Mouse (Mus musculus): ENCODE measurements around the gene Acot7.

Gene Acot7

DNA sequence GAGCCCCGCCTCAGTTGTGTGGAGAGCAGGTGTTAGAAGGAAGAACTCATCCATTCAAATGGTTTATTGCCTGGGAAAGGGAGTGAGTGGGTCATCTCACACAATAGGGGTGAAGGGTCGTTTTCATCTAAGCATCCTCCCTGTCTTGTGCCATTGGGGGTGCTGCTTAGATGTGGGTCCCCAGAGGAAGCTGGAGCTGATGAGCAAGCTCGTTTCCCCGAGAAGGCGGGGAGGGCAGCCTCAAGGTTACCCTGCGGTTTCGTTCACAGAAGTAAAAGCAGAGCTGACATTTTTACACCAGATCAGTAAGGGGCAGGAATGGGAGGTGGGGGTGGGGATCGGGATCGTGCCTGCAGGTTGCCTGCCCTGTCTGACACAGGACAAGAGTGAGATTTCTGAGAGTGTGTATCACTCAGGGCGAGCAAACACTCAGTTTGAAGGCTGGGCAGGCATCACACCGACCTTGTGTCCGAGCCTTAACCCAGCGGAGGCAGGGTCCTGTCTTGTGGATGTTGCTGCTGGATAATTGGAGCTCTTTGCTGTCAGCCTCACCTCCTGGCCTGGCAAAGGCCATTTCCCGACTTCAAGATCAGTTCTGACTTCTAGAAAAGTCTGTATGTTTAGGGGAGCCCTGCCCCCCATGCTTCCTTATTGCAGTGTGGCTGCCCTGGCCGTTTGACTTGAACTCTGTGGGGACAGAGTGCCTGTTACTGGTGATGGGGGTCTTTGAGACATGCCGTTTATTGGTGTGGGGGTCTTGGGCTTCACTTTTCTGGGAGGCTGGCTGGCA is 1.2 kb downstream of the Acot7 start:
- peak; percentile 48 to 49 for DNase-seq (ENCODE audit: low spot score in 2 of 2)

DNA sequence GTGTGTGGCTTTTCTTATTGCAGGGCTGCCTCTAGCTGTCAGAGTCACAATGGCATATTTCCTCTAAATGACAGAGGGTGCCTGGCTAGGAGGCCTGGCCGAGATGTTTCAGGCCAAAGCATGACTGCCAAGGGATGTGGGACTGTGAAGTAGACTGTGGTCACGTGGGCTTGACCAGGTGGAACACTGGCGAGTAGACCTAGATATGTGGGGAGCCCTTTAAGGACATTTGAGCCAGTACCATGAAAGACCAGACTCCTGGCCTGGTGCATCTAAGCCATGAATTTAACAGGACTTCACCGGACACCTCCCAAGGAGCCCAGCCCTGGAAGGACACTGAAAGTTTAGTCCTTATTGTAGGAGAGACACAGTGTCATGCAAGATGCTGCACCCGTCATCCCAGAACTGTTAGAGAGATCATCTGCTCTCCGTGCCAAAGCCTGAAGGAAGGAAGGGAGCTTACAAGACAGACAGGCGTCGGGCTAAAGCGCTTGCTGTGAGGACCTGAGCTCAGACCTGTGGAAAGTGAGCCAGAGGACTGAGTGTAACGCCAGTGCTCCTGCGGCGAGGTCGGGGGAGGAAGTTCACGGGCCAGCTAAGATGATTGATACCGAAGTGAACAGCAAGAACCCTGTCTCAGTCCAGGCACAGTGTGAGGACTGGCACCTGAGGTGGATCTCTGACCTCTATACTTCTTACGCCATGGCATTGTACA is 2.2 kb downstream of the Acot7 start:
- no peak for DNase-seq (ENCODE audit: low spot score in 2 of 2)

DNA sequence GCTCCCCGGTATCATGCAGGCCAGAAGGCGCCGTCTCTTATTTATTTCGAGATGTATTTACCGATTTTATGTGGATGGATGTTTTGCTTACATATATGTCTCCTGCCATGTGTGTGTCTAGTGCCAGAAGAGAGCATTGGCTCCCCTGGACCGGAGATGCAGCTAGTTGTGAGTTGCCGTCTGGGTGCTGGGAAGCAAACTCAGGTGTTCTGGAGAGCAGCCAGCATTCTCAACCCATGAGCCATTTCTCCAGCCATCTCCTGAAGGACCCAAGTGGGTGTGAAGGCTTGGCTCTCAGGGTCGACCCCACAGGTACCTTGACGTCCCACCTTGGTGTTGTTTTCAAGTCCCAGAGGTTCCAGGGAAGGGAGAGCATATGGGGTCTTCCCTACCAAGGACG is 4.3 kb downstream of the Acot7 start:
- no peak for DNase-seq (ENCODE audit: low spot score in 2 of 2)

DNA sequence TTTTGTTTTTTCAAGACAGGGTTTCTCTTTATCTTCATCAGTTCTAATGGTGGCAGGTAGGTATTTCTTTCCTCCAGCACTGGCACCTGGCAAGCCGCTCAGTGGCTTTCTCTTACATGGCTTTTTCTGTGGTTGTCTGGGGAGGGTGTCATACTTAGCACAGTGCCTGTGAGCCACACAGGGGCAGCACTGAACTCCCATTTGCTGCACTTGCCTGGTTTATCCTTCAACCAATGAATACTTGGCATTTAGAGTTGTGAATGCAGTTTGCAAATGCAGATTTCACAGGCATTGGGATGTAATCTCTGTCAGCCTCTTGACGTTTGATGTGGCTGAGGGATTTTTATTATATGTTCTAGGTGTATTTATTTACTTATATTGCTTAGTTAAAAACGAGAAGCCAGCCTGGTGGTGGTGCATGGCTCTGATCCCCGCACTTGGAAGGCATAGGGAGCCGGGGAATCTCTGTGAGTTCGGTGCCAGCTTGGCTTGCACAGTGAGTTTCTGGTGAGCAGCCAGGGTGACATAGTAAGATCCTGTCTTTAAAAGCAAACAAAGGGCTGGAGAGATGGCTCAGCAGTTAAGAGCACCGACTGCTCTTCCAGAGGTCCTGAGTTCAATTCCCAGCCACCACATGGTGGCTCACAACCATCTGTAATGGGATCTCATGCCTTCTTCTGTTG is 6.6 kb downstream of the Acot7 start:
- DNase-seq (ENCODE audit: low spot score in 2 of 2) = peak in 1 of 2 experiments; percentile 35

DNA sequence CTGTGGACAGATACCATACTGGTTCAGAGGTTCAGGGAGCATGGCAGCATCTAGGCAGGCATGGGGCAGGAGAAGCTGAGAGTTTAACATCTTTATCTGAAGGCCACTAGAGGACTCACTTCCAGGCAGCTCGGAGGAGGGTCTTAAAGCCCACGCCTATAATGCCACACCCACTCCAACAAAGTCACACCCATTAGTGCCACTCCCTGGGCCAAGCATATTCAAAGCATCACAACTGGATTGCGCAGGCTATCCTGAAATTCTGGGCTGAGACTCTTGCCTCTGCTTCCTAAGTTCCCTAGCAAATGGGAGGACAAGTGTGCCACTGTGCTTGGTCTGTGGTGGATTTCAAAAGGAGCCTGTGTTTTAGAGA is 7.2 kb downstream of the Acot7 start:
- DNase-seq (ENCODE audit: low spot score in 2 of 2) = no peak

DNA sequence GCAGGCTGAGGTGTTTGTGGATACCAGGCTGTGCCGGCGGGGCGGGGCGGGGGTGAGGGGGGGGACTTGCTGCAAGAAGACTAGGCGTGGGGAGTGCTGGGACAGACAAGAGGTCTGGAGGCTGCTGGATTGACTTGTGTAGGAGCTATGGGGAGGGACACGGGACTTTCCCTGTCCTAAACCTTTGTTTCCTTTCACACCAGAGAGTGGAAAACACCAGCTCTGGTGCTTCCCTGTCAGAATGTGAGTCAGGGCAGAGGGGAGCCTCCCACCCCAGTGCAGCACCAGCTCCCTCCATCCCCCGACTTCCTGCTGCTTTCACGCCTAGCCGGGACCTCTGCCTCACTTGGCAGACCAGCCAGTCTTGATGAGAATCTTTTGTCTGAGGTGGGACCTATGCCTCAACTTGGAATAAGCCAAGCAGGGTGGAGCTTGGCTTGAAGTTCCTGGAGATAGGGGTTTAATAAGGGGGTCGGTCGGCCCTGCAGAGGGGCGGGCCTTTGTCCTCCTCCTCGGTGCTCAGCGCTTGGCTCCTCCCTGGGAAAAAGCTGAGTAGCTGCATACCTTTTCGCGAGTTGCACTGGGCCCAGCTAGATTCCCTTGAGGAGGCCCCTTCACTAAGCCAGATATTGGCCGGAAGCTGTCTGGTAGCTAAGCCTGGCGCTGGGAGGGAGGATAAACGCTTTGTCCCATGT is 7.7 kb downstream of the Acot7 start:
- DNase-seq (ENCODE audit: low spot score in 2 of 2) = peak in 1 of 2 experiments; percentile 33

DNA sequence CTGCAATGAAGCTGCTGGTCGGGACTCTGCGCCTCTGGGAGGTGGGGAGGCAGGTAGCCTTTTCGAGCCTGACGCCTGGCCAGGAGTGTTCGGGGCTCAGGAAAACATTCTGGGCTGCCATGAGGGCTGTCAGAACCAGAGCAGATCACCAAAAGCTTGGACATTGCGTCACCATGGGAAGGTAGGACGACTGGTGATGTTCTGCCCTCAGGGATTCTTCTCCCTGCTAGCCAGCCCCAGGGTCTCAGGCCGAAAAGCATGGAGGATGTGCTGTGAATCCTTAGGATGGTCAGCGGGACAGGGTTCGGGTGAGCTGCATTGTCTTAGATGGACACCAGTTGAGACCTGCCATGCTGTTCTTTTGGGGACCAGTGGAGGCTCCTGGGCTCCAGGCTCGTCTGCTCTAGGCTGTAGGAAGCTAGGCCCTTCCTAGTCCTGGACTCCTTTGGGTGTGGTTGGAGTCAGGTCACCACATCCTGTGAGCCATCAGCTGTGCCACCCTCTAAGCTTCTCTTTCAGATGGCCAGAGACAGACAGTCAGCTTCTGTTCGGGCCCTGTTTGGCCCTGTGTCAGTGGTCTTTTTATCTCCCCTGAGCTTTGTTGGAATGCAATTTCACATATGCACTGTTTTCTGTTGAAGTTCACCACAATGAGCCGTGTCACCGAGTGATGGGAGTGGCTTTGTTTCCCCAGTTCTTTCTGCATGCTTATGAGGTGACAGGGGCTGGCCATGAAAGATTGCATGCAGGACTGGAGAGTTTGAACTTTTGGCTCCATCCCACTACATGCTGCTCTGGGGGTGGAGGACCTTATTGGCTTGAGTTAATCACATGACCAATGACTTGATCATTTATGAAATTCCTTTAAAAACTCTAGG is 8.5 kb downstream of the Acot7 start:
- no peak for DNase-seq (ENCODE audit: low spot score in 2 of 2)

DNA sequence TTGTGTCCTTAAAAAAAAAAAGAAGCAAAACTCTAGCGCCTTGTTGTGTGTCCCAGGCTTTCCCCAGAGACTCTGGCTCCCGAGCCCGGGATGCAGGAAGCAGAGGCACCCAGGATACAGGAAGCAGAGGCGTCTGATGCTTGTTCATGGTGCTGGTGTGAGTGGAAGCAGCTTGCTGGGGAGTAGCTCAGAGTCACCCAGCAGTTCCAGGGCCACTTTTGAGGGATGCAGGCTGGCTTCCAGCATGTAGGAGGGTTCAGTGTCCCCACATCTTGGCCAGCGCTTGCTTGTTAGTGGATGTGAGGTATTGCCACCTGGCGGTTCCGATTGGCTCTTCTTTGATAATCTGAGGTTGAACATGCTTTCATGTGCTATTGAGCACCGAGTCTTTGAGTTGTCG is 9.2 kb downstream of the Acot7 start:
- DNase-seq (ENCODE audit: low spot score in 2 of 2) = no peak

DNA sequence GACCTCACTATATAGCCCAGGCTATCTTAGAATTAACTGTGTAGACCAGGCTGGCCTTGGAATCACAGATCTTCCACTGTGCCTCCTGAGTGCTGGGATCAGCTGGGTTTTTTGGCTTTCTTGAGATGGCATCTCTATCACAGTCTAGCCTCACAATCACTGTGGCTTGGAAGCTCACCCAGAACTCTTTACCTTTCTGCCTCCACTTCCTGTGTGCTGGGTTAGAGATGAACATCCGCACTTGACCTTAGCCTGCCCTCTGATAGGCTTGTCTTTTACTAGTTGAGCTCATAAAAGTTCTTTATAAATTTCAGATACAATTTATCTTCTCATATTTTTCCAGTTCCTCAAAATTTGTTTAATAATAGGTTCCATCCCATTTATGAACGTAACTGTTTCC is 10.7 kb downstream of the Acot7 start:
- DNase-seq (ENCODE audit: low spot score in 2 of 2) = no peak

DNA sequence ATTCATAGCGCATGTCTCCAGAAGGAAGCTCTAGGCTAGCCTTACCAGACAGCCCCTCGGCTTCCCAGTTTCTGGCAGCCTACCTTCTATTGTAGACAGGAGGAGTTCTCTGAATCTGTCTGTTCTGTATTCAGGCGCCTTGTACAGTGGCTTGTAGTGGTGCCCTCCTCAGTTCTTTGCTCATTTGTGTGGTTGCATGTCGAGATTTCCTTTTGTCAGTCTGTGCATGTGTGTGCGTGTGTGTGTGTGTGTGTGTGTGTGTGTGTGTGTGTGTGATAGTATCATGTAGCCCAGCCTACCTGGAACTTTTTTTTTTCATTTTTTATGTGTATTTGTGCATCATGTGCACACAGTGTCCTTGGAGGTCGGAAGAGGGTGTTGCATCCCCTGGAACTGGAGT is 11.1 kb downstream of the Acot7 start:
- no peak for DNase-seq (ENCODE audit: low spot score in 2 of 2)

DNA sequence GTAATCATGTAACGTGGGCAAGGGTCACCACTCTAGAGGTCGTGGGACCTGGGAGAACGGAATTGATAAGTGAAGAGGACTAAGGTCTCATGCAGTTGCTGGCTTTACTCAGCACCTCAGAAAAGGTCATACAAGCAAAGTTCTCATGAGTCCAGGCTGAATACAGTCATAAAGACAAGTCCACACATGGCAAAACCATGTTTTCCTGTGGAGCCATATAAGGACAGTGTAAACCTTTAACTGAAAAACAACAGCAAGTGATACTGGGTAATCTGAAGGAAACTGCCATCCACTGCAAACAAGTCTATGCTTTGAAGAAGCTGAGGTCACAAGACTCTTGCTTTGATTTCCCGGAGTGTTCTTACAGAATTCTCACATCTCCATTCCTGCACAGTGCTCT is 11.8 kb downstream of the Acot7 start:
- DNase-seq (ENCODE audit: low spot score in 2 of 2) = no peak

DNA sequence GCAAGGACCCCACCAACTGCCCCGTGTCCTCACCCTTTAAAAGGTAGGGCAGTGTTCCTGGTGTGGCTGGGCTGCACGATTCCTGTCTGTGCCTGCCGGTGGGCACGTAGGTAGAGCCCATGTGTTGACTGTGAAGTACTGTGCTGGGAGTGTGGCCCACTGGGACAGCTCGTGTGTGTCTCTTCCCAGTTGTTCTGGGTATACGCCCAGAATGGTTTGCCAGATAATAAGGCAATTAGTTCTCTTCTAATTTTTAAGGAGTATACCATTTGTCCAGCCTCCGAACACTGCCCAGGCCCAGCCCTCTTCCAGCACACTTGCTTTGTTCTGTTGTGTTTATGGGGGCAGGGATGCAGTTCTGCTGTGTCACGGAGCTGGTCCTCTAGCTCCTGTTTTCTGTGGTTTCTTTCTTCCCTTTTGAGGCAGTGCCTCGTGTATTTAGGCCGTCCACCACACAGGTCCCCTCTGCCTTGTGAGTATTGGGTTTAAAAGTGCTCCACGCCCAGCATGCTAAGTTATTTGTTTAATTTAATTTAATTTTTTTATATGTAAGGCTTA is 12.2 kb downstream of the Acot7 start:
- DNase-seq (ENCODE audit: low spot score in 2 of 2) = no peak

DNA sequence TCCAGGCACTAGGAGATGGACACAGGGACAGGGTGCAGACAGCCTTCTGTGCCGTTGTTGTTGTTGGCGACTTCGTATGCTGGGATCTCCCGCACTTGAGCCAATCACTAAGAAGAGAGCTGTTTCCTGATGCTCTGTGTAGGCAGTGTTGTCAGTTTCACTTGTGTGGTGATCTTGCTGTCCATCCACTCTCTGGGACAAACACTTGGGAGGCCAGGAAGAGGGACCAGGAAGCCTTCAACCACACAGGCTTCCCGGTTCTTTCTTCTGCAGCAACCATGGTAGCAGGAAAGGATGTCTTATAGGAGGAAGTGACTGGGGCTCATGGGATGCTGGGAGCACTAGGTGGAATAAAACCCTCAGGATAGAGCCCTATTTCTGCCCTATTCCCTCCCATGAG is 12.8 kb downstream of the Acot7 start:
- no peak for DNase-seq (ENCODE audit: low spot score in 2 of 2)

DNA sequence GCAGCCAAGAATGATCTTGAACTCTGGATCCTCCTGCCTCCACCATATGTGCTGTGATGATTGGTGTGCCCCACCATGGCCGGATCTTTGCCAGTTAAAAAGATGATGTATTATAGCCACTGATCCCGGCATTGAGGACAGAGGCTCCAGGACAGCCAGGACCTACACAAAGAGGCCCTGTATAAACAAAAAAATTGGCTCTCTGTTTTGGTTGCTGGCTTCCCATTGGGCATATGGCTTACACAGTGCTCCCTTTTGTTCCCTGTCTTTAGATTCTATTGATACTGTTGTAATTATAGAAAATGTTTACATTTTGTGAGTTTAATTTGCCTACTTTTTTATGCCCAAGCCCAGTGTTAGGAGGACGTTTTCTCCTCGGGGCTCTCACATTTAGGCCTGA is 14.6 kb downstream of the Acot7 start:
- no peak for DNase-seq (ENCODE audit: low spot score in 2 of 2)

DNA sequence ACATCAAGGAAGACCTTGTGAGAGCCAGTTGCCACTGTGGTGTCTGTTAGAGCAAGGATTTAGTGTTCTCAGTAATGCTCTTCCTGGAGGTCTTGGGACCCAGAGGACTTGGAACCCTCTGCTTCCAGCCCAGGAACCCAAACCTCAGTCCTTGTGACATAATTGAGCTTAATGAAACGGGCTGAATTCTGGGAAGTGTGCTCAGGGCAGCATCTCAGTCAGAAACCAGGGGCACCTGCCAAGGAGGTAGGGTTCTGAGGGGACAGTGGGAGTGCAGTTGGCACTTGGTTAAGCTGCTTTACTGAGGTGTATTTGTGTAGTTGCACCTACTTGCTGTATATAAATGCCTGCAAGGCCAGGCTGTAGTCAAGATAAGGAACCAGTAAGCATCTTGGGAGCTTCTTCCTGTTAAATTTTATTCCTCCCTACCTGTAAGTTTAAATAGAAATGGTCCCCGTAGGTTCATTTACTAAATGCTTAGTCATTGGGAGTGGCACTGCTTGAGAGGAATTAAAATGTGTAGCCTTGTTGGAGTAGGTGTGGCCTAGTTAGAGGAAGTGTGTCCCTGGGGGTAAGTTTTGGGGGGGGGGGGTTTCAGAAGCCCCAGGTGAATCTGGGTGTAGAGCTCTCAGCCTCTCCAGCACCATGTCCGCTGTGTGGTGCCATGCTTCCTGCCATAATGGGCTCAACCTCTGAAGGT is 16.7 kb downstream of the Acot7 start:
- no peak for DNase-seq (ENCODE audit: low spot score in 2 of 2)

DNA sequence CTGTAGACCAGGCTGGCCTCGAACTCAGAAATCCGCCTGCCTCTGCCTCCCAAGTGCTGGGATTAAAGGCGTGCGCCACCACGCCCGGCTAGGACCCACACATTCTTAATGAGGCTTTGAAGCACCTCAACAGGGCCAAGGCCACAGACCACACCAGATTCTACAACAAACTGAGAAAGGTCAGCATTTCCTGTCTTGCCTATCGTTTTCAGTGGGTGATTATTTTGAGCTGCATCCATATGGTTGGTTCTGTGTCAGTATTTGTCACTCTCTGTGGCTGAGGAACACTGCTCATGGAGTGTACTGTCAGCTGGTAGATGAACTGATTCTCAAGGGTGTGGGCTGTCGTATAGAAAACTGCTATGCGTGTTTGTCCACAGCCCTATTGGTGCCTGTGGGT is 18.3 kb downstream of the Acot7 start:
- DNase-seq (ENCODE audit: low spot score in 2 of 2) = no peak

DNA sequence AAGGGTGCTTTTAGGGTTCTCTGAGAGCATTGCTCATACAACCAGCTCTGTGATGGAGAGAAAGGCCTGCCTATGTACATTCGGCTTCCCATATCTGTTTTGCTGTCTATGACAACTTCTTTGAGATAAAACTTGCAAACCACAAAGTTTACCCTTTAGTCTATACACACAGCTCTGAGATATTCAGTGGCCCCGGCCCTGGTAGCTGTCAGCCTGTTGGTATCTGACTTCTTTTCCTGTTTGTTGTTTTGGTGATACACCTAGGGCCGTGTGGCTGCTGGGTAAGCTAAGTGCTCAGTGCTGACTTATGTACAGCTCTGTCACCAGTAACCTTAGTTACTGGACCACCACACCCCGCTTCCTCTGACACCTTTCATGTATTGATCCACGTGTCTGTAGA is 19.6 kb downstream of the Acot7 start:
- DNase-seq (ENCODE audit: low spot score in 2 of 2) = no peak

DNA sequence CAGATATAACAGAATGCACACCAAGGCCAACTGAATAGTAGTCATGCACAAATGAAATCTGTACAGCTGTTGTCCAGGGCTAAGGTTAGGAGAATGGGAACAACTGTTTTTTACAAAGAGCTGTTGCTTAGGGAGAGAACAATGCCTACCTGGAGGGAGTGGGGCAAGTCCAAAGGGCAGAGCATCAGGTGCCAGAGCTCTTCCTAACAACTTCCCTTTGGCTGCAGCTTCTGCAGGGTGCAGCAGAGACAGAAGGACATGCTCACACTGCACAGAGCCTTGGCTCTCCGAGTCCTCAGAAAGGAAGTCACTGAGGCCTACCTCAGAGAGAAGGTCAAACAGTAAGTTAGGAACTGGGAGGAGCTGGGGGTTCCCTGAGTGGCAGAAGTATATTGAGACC is 21.7 kb downstream of the Acot7 start:
- DNase-seq (ENCODE audit: low spot score in 2 of 2) = no peak

DNA sequence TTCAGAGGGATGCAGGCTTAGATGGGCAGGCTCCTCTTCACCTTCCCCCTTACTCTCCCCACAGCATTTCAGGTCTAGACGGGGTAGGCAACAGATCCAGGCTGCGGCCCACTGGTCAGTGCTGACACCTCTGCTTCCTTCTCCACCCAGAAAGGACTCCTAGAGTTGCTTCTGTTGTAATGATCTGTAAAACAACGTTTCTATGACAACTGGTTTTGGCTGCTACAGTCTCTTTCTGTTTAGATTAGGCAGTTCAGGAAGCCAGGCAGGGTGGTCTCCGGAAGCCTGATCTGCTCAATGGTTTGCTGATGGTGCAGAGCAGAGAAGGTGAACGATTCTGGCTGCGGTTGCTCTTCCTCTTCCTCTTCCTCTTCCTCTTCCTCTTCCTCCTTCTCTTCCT is 23.6 kb downstream of the Acot7 start:
- no peak for DNase-seq (ENCODE audit: low spot score in 2 of 2)

DNA sequence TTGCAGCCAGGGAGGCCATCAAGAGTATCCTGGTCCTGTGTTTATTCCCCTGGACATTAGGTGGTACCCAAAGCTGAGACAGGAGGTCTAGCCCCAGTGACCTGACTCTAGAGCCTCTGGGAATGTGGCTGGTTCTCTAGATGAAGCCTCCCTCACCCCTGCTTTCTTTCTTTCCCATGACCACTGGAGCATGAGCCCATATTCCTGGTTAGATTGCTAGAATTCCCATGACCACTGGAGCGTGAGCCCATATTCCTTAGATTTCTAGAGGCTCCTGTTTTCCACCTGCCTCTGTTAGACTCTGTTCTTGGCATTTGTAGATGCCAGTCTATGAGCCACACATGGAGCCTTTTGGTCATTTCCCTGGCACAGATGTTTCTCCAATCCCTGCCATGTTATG is 24.5 kb downstream of the Acot7 start:
- no peak for DNase-seq (ENCODE audit: low spot score in 2 of 2)
